Mouse (Mus musculus) activated CD4-positive, CD25-positive, alpha-beta regulatory T cell, adult 9 weeks (primary cell): Measurements from ENCODE around the gene Cnr1. TPM values are rescaled to one million over a fixed set of nuclear protein-coding genes. Genes with fewer than 3 reads are reported as not detected.

ENCODE experiments used
- polyA plus RNA-seq: library from polyadenylated mRNA; unstranded; fragments of 100-300 nt; shearing (Covaris generic); gene quantifications from one replicate; pipeline ENCODE4 v1.2.1, GENCODE M21; 2017

The Cnr1 gene
- polyA plus RNA-seq = not detected

GRCm38 (mm10) chr4:33924234-33924888, at the start of gene Cnr1:
Gene Cnr1, plus strand, starts transcription at chr4:33924593.

Other genes with a start within 250 kb of the Cnr1 start
- 5.9 TPM for gene Spaca1, start 125.6 kb downstream of the Cnr1 start, polyA plus RNA-seq